Comparison of ENCODE assay signal across 8 mouse cellular contexts in the genomic region with DNA sequence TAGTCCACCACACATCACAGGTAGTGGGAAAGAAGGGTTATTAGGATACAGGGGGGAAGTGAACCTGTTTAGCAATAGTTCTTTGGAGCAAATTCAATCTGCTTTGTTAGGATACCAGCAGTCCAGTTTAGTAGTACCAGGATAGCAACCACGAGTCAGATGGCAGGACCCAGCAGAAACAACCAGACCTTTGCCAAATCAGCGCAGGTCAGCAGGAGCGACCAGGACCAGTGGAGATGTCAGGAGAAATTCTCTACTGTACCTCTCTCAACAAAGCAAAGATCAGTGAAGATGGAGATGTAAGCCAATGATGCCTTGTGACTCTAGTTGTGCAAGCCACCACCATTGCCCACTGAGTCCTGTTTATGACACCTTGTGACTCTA.
"Had no signal": no experiment of that assay in that cellular context is flagged by ENCODE, and none has a peak within 500 bp of the region (broad histone marks: within the 10 kb centered on the region; RNA-seq: fewer than 3 reads in every experiment).

No protein-coding gene starts in this region.

- DNase-seq: liver; lung, adult 18-20 months; lung, postnatal 10 days; lung, postnatal 4 days; midbrain, embryonic 14.5 days; thymus, adult 18-20 months; thymus, postnatal 14 days; thymus, postnatal 4 days had no signal
